Mouse (Mus musculus) embryo, embryonic 10.5 days (tissue): Measurements from ENCODE around the gene Wnk2.

Experiments used
- DNase-seq: peaks from one replicate; pipeline ENCODE4 v3.0.0-alpha.2; 2015; ENCODE audit warnings: low spot score

Gene Wnk2

GRCm38 (mm10) chr13:49147858-49148226 lies at the start of gene Wnk2:
Gene Wnk2 (minus strand): TSS chr13:49148014.
- peak; percentile 70 for DNase-seq

GRCm38 (mm10) chr13:49196766-49197165 lies 49.0 kb upstream of the Wnk2 start:
- DNase-seq, result no peak

- DNase-seq, result no peak
These were observed 48.4 kb upstream of the Wnk2 start for GRCm38 (mm10) chr13:49196211-49196610.

- no peak for DNase-seq
These were observed 47.8 kb upstream of the Wnk2 start for GRCm38 (mm10) chr13:49195651-49196050.

GRCm38 (mm10) chr13:49194811-49195210 lies 47.0 kb upstream of the Wnk2 start:
- no peak for DNase-seq

GRCm38 (mm10) chr13:49193650-49194049 lies 45.8 kb upstream of the Wnk2 start:
- DNase-seq, result no peak

GRCm38 (mm10) chr13:49192156-49192855 lies 44.5 kb upstream of the Wnk2 start:
- no peak for DNase-seq

- DNase-seq, result no peak
These were observed 43.8 kb upstream of the Wnk2 start for GRCm38 (mm10) chr13:49191673-49192035.

GRCm38 (mm10) chr13:49190876-49191672 lies 43.3 kb upstream of the Wnk2 start:
- DNase-seq, result no peak

GRCm38 (mm10) chr13:49189970-49190870 lies 42.4 kb upstream of the Wnk2 start:
- DNase-seq, result no peak

GRCm38 (mm10) chr13:49188966-49189360 lies 41.1 kb upstream of the Wnk2 start:
- no peak for DNase-seq

GRCm38 (mm10) chr13:49188219-49188965 lies 40.6 kb upstream of the Wnk2 start:
- DNase-seq, result peak; percentile 33

- peak; percentile 80 for DNase-seq
These were observed 39.7 kb upstream of the Wnk2 start, which contains the start of gene Ninj1 for GRCm38 (mm10) chr13:49187288-49188218. Gene Ninj1 (plus strand): TSS chr13:49187485.

GRCm38 (mm10) chr13:49186798-49187287 lies 39.0 kb upstream of the Wnk2 start:
- no peak for DNase-seq

- DNase-seq, result no peak
These were observed 35.8 kb upstream of the Wnk2 start for GRCm38 (mm10) chr13:49183646-49184045.

- DNase-seq, result no peak
These were observed 35.3 kb upstream of the Wnk2 start for GRCm38 (mm10) chr13:49183161-49183560.

- no peak for DNase-seq
These were observed 33.7 kb upstream of the Wnk2 start for GRCm38 (mm10) chr13:49181411-49181984.

GRCm38 (mm10) chr13:49180691-49181090 lies 32.9 kb upstream of the Wnk2 start:
- no peak for DNase-seq

GRCm38 (mm10) chr13:49180274-49180673 lies 32.5 kb upstream of the Wnk2 start:
- no peak for DNase-seq
